ENCODE assay signal across 14 mouse cellular contexts in the genomic region with DNA sequence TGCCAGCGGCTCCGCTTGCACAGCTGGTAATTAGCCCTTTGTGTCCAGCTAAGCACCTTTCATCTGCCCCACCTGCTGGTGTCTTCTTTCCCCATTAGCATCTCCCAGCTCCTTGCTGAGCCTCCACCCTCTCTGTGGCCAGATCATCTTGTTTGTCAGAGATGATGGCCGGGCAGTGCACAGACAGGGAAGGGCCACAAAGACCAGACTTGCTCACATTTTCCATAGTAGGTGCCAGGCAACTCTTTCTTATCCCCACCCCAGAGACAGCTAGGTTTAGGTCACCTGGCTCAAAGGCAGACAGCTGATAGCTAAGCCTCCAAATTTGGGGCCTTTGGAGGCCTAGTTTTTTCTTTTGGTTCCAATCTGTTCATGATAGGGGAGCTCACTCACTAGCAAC. TPM values are rescaled to one million over a fixed set of nuclear protein-coding genes. Genes with fewer than 3 reads are reported as not detected.
A peak's percentile ranks its signal among the peaks of the same experiment; 100 is the strongest.
DNase-seq lines count a peak whose midpoint lies in the region; ATAC-seq and TF ChIP-seq lines count a peak whose summit lies in the region.
"Had no signal": no experiment of that assay in that cellular context is flagged by ENCODE, and none has a peak within 500 bp of the region (broad histone marks: within the 10 kb centered on the region; RNA-seq: fewer than 3 reads in every experiment).

No protein-coding gene starts in this region.

- in situ Hi-C loops in CH12.LX (cut with MboI; ENCODE audit: low pct_ligation_motif_present, low pct_unique_long_range_greater_than_20kb, low sequenced_read_pairs) = no loop called here

- TF ChIP-seq POLR2A in CH12.LX (IDR thresholded peaks at IDR 0.05; ENCODE audit: low read depth, low read length) = no peak

- H3K27me3 ChIP-seq in liver, postnatal 0 days (ENCODE audit: insufficient read depth, low read length) = no peaks in the 10 kb centered on the region
- no peaks in the 10 kb centered on the region for H3K27me3 ChIP-seq in CH12.LX (replicated peaks)
- no peaks in the 10 kb centered on the region for H3K27me3 ChIP-seq in midbrain, embryonic 11.5 days (ENCODE audit: control insufficient read depth, insufficient read depth, low read length)
- H3K27me3 ChIP-seq: embryonic facial prominence, embryonic 12.5 days; megakaryocyte, embryonic 14.5 days; neural tube, embryonic 12.5 days had no signal

- H3K27ac ChIP-seq in liver, postnatal 0 days (ENCODE audit: low read depth) = no peak overlapping the region
- peak overlapping the region; percentile 90 for H3K27ac ChIP-seq in CH12.LX (ENCODE audit: insufficient read depth, low read depth)
- no peak overlapping the region for H3K27ac ChIP-seq in midbrain, embryonic 11.5 days (ENCODE audit: low read depth, low read length)
- H3K27ac ChIP-seq: embryonic facial prominence, embryonic 12.5 days; neural tube, embryonic 12.5 days had no signal

- TF ChIP-seq CTCF in liver, postnatal 0 days (IDR thresholded peaks at IDR 0.05; ENCODE audit: low read depth) = no peak
- TF ChIP-seq CTCF in CH12.LX (conservative IDR thresholded peaks at IDR 0.05 in 1 of 2, IDR thresholded peaks at IDR 0.05 in 1 of 2; ENCODE audit: low read depth in 2 of 2, low read length in 2 of 2) = no peak

- peaks cover 16% of the 10 kb centered on the region for H3K4me1 ChIP-seq in liver, postnatal 0 days (ENCODE audit: insufficient read depth)
- peaks cover 22 to 59% of the 10 kb centered on the region in 2 experiments for H3K4me1 ChIP-seq in CH12.LX (ENCODE audit: control insufficient read depth in 1 of 2, insufficient read depth in 2 of 2)
- no peaks in the 10 kb centered on the region for H3K4me1 ChIP-seq in midbrain, embryonic 11.5 days (ENCODE audit: control insufficient read depth, insufficient read depth, low read length)

- ATAC-seq in CD4-positive, CD25-positive, alpha-beta regulatory T cell, adult 4 months = no peak
- ATAC-seq in liver, postnatal 0 days = no peak
- ATAC-seq in midbrain, embryonic 11.5 days (ENCODE audit: low FRiP score) = no peak
- ATAC-seq: forebrain, embryonic 16.5 days had no signal

- no peak; the same call in 1 of the 2 replicates for TF ChIP-seq RAD21 in CH12.LX (IDR thresholded peaks at IDR 0.05; ENCODE audit: low read depth, low read length)

- peak; percentile 56 for DNase-seq in CD4-positive, CD25-positive, alpha-beta regulatory T cell, adult 2 months (ENCODE audit: low read depth, low spot score)
- DNase-seq in liver, postnatal 0 days = no peak
- DNase-seq in liver (no peak), CH12.LX (ENCODE audit: extremely low read depth) (peak; percentile 66)
- peak; percentile 54 for DNase-seq in heart, postnatal 4 days
- DNase-seq in urinary bladder, postnatal 10 days (ENCODE audit: low spot score) = no peak
- no peak for DNase-seq in midbrain, embryonic 11.5 days (ENCODE audit: low spot score, missing footprints)
- DNase-seq: cerebellum, adult 11-12 months; right cerebral cortex, postnatal 25 days had no signal

- 45% methylated on average over 3 of the region's 3 CpGs for WGBS in liver, postnatal 0 days (ENCODE audit: insufficient replicate concordance)
- 30% methylated on average over 3 of the region's 3 CpGs for WGBS in midbrain, embryonic 11.5 days

- peaks cover 3% of the 10 kb centered on the region; the same call in 1 of the 2 replicates for H3K36me3 ChIP-seq in liver, postnatal 0 days (replicated peaks; ENCODE audit: insufficient read depth, low read length)
- H3K36me3 ChIP-seq in CH12.LX (replicated peaks in 1 of 2; ENCODE audit: control insufficient read depth in 1 of 2, insufficient read depth in 1 of 2, low read length in 1 of 2) = peaks cover 5 to 29% of the 10 kb centered on the region in 2 experiments
- peaks cover 5% of the 10 kb centered on the region for H3K36me3 ChIP-seq in midbrain, embryonic 11.5 days (ENCODE audit: control insufficient read depth, insufficient read depth, low read length)

- no peak overlapping the region for H3K9ac ChIP-seq in liver, postnatal 0 days (replicated peaks)
- 0 out of 2 replicates have a peak overlapping the region, but pooled peaks have one; percentile 3 for H3K9ac ChIP-seq in CH12.LX (ENCODE audit: insufficient read depth, low read depth)
- H3K9ac ChIP-seq in midbrain, embryonic 11.5 days (ENCODE audit: low read length) = no peak overlapping the region
- H3K9ac ChIP-seq: embryonic facial prominence, embryonic 12.5 days; neural tube, embryonic 12.5 days had no signal

- no peak overlapping the region for H3K4me3 ChIP-seq in liver, postnatal 0 days (ENCODE audit: low read depth, low read length)
- peak overlapping the region in 1 of 3 experiments; percentile 23 for H3K4me3 ChIP-seq in CH12.LX (replicated peaks in 1 of 3; ENCODE audit: low read depth in 2 of 3, low read length in 2 of 3, poor library complexity in 1 of 3)
- no peak overlapping the region for H3K4me3 ChIP-seq in midbrain, embryonic 11.5 days (ENCODE audit: low read depth, low read length)
- H3K4me3 ChIP-seq: embryonic facial prominence, embryonic 12.5 days; neural tube, embryonic 12.5 days had no signal

- 0 out of 2 replicates have a peak overlapping the region, but pooled peaks have one; percentile 0 for H3K4me2 ChIP-seq in liver, postnatal 0 days (ENCODE audit: low read depth, low read length)
- peak overlapping the region; percentile 45 for H3K4me2 ChIP-seq in CH12.LX (ENCODE audit: insufficient read depth, low read depth, poor library complexity, severe bottlenecking)
- no peak overlapping the region for H3K4me2 ChIP-seq in midbrain, embryonic 11.5 days
- H3K4me2 ChIP-seq: embryonic facial prominence, embryonic 12.5 days; neural tube, embryonic 12.5 days had no signal

- dilution Hi-C loops in CH12.LX (cut with MboI; ENCODE audit: extremely low pct_ligation_motif_present, extremely low pct_unique_long_range_greater_than_20kb, low sequenced_read_pairs) = no loop called here

- H3K9me3 ChIP-seq in liver, postnatal 0 days (ENCODE audit: low read length) = no peaks in the 10 kb centered on the region
- peaks cover 19% of the 10 kb centered on the region for H3K9me3 ChIP-seq in CH12.LX (replicated peaks; ENCODE audit: low read length)
- H3K9me3 ChIP-seq in midbrain, embryonic 11.5 days (ENCODE audit: control insufficient read depth, low read length) = no peaks in the 10 kb centered on the region; the same call in 1 of the 2 replicates
- H3K9me3 ChIP-seq: megakaryocyte, embryonic 14.5 days; neural tube, embryonic 12.5 days had no signal

- H3K79me2 ChIP-seq in CH12.LX (replicated peaks; ENCODE audit: control insufficient read depth, extremely low read depth, insufficient read depth, poor library complexity, severe bottlenecking) = no peaks in the 10 kb centered on the region

- TF ChIP-seq EP300 in liver, postnatal 0 days (IDR thresholded peaks at IDR 0.05; ENCODE audit: low read depth) = no peak
- TF ChIP-seq EP300 in CH12.LX (IDR thresholded peaks at IDR 0.05; ENCODE audit: low read length) = peak; percentile 87

TF ChIP-seq in CH12.LX, 34 proteins besides CTCF, POLR2A, EP300 and RAD21:
- peak; percentile 93 for TF ChIP-seq ETS1 (conservative IDR thresholded peaks at IDR 0.05; ENCODE audit: low read depth, low read length)
- TF ChIP-seq MEF2A (IDR thresholded peaks at IDR 0.05; ENCODE audit: borderline replicate concordance, low read depth, low read length) = peak; percentile 43; the same call in 1 of the 2 replicates
- no peak; the same call in 1 of the 2 replicates for TF ChIP-seq BHLHE40 (IDR thresholded peaks at IDR 0.05; ENCODE audit: low read depth, low read length)
- TF ChIP-seq MXI1 (IDR thresholded peaks at IDR 0.05; ENCODE audit: low read depth, low read length) = no peak
- no peak for TF ChIP-seq MYC (IDR thresholded peaks at IDR 0.05; ENCODE audit: low read depth, low read length)
- peak; percentile 78 for TF ChIP-seq IRF4 (IDR thresholded peaks at IDR 0.05; ENCODE audit: low read depth, low read length)
- TF ChIP-seq JUND (conservative IDR thresholded peaks at IDR 0.05; ENCODE audit: low read depth, low read length) = peak; percentile 90
- TF ChIP-seq SMC3 (IDR thresholded peaks at IDR 0.05; ENCODE audit: low read depth, low read length) = peak; percentile 23; the same call in 1 of the 2 replicates
- TF ChIP-seq ELF1 (IDR thresholded peaks at IDR 0.05; ENCODE audit: low read depth, low read length) = no peak
- TF ChIP-seq ZKSCAN1 (IDR thresholded peaks at IDR 0.05; ENCODE audit: borderline replicate concordance, low read depth, low read length) = no peak
- peak; percentile 23; the same call in 1 of the 2 replicates for TF ChIP-seq RCOR1 (conservative IDR thresholded peaks at IDR 0.05; ENCODE audit: low read depth, low read length)
- no peak for TF ChIP-seq E2F4 (IDR thresholded peaks at IDR 0.05; ENCODE audit: insufficient replicate concordance, low read depth, low read length)
- TF ChIP-seq HCFC1 (IDR thresholded peaks at IDR 0.05; ENCODE audit: low read depth, low read length) = no peak
- TF ChIP-seq NELFE (IDR thresholded peaks at IDR 0.05; ENCODE audit: low read depth, low read length) = 0 out of 2 replicates have a peak, but pooled peaks have one; percentile 0
- TF ChIP-seq ZNF384 (IDR thresholded peaks at IDR 0.05; ENCODE audit: low read depth, low read length) = no peak
- peak; percentile 91 for TF ChIP-seq JUN (IDR thresholded peaks at IDR 0.05; ENCODE audit: insufficient read depth, low read depth, low read length)
- no peak for TF ChIP-seq GABPA (IDR thresholded peaks at IDR 0.05; ENCODE audit: insufficient replicate concordance, low read depth, low read length)
- TF ChIP-seq POLR2AphosphoS2 (IDR thresholded peaks at IDR 0.05; ENCODE audit: low read depth, low read length) = no peak
- peak; percentile 56; the same call in 1 of the 2 replicates for TF ChIP-seq TCF12 (IDR thresholded peaks at IDR 0.05; ENCODE audit: low read depth, low read length)
- TF ChIP-seq SIN3A (IDR thresholded peaks at IDR 0.05; ENCODE audit: low read length) = 0 out of 2 replicates have a peak, but pooled peaks have one; percentile 18
- no peak for TF ChIP-seq MAZ (IDR thresholded peaks at IDR 0.05; ENCODE audit: low read depth, low read length)
- 0 out of 2 replicates have a peak, but pooled peaks have one; percentile 1 for TF ChIP-seq CHD2 (IDR thresholded peaks at IDR 0.05; ENCODE audit: low read length)

RNA-seq across cellular contexts. Expression of gene Lbh, which starts 16.5 kb away (rescaled TPM):
- polyA plus RNA-seq in CD4-positive, CD25-positive, alpha-beta regulatory T cell, adult 4 months (2017; shearing (Covaris generic)) = 10 to 100 TPM; 22.7 to 38.5 TPM
- polyA plus RNA-seq in liver, postnatal 0 days (2015; fragmentation: Nextera tagmentation; extraction: Ambion mirVana) = 0.79 and 0.94 TPM in 2 replicates
- total RNA-seq in CH12.LX (2012; rRNA removed) = 12.2 and 14.4 TPM in 2 replicates
- total RNA-seq in CH12.LX (2014; rRNA removed) = 13.1 and 16.7 TPM in 2 replicates
- polyA plus RNA-seq in CH12.LX (2012; ENCODE audit: insufficient read length, low read depth) = 26.0 and 30.0 TPM in 2 replicates
- total RNA-seq in heart, postnatal 4 days (2021) = 100 to 1,000 TPM; 730 to 743 TPM
- polyA plus RNA-seq in midbrain, embryonic 11.5 days (2014; fragmentation: Nextera tagmentation; extraction: Ambion mirVana) = 5.1 and 5.3 TPM in 2 replicates

Comparison
In these comparisons a context has a peak if more than half of its experiments do, and no peak if none do; other contexts are left out.
1. DNase-seq: peak in CD4-positive, CD25-positive, alpha-beta regulatory T cell, adult 2 months (single experiment), CH12.LX (single experiment) and heart, postnatal 4 days (single experiment); none in liver, postnatal 0 days (single experiment), liver (single experiment), urinary bladder, postnatal 10 days (single experiment) and midbrain, embryonic 11.5 days (single experiment).